Mouse (Mus musculus): Measurements from ENCODE around the gene Psma3.
A peak's percentile ranks its signal among the peaks of the same experiment; 100 is the strongest.

Psma3 gene

GRCm38 (mm10) chr12:70974441-70975266 is at the start of gene Psma3:
TSS of gene Psma3 (plus strand) at chr12:70974621.
- peak; percentile 98 for DNase-seq (ENCODE audit: low spot score)

DNA sequence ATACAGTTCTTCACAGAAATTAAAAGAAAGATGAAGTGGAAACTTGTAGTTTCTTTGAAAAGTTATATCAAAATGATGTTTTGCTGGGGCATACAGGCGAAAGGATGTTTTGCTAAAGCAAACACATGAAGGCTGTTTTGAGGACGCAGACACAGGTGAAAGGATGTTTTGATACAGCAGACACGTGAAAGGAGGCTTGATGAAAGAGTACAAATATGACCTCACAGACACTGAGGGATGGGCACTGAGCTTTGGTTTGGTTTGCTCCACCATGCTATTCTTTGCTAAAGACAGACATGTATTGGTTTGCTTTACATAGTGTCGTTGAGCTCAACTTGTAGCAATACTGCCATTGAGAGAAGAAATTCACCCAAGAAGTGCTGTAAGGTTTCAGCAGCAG is 44.6 kb upstream of the Psma3 start:
- DNase-seq (ENCODE audit: low spot score) = no peak

- no peak for DNase-seq (ENCODE audit: low spot score)
Observed at GRCm38 (mm10) chr12:70937150-70937549, 37.3 kb upstream of the Psma3 start.

DNA sequence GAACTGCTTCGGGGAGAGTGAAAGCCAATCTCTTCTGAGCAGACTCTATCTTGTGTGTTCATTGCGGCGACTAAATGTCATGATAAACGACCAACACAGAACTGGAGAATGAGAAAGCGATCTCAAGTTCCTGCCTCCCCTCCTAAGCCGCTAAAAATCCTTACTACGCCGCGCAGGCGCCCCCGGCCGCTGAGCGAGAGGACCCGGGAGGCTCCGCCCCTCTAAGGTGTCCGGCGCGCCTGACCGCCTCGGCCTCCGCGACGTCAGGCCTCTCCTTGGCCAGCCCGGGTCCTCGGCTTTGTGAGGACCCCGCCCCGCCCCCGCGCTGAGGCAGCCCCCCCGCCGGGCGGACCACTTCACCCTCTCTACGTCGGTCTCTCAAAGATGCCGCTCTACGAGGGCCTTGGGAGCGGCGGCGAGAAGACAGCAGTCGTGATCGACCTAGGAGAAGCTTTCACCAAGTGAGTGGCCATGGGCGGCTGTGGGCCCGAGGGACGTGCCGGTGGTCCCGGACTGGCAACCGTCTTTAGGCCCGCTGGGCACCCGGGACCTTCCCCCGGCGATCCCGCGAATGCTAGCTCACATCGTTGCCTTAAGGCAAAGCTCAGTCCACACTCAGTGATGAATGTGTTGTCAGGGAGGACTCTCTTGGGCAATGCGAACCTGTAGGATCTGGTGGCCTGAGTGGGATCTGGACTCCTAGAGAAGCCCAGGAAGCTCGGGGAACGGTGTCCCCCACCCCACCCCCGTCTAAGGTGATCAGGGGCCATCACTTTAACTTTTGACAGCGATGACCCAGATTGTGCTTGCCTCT is 36.6 kb upstream of the Psma3 start, which contains the start of gene Actr10:
Gene Actr10, plus strand, starts transcription at position 287 of the 814 bp plus-strand sequence.
- peak; percentile 96 for DNase-seq (ENCODE audit: low spot score)

GRCm38 (mm10) chr12:70940806-70941205 is 33.6 kb upstream of the Psma3 start:
- DNase-seq (ENCODE audit: low spot score) = no peak

- no peak for DNase-seq (ENCODE audit: low spot score)
Observed at GRCm38 (mm10) chr12:70944181-70944580, 30.2 kb upstream of the Psma3 start.

GRCm38 (mm10) chr12:70946585-70947256 is 27.7 kb upstream of the Psma3 start:
- no peak for DNase-seq (ENCODE audit: low spot score)

- DNase-seq (ENCODE audit: low spot score) = no peak
Observed at GRCm38 (mm10) chr12:70958640-70959039, 15.8 kb upstream of the Psma3 start.

DNA sequence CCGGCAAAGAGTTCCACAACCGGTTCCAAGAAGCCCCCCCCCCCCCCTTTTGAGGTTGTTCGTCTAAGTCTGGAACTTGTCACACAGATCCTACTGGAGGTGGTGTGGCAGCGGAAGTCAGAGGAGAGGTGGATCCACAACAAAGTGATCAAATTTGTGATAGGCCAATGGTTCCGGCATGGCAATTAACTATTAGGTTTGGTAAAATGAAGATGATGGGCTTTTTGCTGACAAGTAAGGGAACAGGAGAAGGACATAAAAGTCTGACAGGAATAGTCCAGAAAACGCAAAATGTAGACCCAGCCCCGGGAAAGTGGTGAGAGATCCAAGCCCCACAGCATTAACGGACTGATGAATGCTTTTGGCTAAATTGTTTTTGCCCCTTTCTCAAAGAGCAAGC is 6.8 kb upstream of the Psma3 start:
- peak; percentile 39 for DNase-seq (ENCODE audit: low spot score)

GRCm38 (mm10) chr12:70968141-70968790 is 6.2 kb upstream of the Psma3 start:
- DNase-seq (ENCODE audit: low spot score) = peak; percentile 90

DNA sequence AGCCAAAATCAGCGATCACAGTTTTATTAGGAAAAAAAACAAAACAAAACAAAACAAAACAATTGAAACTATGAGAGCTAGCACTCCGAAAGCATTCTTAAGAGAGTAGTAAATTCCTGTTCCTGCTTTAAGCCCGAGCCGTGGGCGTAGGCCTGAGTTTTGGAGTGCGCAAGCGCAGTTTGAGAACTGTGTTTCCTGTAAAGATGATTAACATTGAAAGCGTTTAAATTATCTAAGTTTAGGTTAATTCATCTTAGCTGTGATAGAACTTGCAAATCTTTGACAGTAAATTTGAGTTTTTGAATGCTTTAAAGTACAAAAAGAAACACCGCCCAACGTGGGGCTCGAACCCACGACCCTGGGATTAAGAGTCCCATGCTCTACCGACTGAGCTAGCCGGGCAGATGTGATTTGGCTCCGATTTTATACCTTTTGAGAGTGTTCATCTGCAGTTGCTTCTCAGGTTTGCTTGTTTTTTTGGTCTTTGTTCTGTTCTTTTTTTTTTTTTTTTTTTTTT is 5.6 kb upstream of the Psma3 start:
- peak; percentile 97 for DNase-seq (ENCODE audit: low spot score)

DNA sequence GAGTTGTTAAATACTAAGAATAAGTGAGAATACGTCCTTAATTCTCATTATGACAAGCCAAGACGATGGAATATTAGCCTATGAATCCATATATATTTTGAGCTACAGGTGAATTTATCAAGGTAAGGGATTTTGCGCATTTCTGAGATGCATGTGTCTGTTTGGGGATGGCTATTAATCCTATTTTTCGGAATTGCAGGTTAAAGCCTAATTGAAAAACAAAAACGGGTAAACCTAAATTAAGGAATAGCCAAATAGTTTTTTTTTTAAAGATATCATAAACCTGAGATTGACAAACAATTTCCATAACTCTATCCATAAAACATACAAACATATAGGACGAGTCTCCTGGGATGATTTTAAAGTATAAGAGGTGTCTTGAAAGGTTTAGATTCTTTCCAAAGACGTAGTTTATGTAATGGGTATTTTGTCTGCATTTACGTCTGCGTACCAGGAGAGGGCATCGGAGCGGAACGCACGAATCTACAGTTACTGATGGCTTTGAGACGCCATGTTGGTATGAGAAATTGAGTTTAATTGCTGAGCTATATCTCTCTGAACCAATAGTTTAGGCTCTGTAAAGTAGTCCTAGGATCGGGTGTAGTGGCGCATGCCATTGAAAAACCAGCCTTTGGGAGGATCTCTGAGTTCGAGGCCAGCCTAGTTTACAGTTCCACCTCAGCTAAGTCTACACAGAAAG is 4.8 kb upstream of the Psma3 start:
- peak; percentile 90 for DNase-seq (ENCODE audit: low spot score)

DNA sequence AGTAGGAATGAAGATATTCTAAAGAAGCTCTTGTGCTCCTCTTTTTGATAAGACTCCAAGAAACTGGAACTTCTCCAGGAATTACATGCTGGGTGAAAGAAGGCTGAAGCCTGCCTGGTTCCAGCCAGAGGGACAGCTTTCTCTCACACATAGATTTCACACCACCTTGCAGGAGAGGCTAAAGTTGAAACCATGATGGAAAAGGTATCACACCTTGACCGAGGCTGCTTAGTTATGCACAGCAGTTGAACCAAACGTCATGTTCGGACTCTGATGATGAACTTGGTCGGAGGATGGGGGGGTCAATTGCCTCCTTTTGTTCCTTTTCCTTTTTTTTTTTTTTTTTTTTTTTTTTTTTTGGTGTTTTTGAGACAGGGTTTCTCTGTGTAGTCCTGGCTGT is 590 bp upstream of the Psma3 start:
- peak; percentile 27 for DNase-seq (ENCODE audit: low spot score)

DNA sequence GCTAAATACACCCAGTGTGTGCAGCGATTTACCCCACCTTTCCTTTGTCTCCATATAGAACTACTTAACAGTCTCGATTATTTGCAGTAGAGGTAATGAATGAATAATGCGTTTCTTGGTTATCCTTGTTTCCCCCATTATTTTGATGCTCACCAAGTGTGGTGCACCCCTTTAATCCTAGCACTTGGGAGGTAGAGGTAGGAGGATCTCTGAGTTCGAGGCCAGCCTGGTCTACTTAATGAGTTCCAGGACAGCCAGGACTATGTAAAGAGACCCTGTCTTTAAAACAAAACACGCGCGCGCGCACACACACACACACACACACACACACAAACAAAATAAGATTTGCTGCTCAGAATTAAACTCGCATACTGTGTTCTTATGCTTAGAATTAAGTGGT is 985 bp downstream of the Psma3 start:
- DNase-seq (ENCODE audit: low spot score) = peak; percentile 36

DNA sequence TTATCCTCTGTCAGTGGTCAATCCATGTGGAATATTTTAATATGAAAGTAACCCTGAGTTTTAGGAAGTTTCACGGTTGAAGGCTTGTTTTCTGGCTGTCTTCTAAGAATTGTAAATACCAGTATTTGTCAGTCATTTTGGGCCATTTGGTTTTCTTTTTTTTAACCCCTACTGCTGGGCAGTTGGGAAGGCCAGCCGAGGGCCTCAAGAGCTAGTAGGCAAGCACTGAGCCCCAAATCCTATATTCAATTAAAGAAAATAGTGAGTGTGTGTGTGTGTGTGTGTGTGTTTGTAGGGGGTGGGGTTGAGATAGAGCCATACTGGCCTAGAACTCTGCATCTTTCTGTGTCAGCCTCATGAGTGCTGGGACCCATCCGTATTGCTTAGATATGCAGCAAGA is 1.5 kb downstream of the Psma3 start:
- DNase-seq (ENCODE audit: low spot score) = no peak

GRCm38 (mm10) chr12:70978345-70978744 is 3.9 kb downstream of the Psma3 start:
- no peak for DNase-seq (ENCODE audit: low spot score)

DNA sequence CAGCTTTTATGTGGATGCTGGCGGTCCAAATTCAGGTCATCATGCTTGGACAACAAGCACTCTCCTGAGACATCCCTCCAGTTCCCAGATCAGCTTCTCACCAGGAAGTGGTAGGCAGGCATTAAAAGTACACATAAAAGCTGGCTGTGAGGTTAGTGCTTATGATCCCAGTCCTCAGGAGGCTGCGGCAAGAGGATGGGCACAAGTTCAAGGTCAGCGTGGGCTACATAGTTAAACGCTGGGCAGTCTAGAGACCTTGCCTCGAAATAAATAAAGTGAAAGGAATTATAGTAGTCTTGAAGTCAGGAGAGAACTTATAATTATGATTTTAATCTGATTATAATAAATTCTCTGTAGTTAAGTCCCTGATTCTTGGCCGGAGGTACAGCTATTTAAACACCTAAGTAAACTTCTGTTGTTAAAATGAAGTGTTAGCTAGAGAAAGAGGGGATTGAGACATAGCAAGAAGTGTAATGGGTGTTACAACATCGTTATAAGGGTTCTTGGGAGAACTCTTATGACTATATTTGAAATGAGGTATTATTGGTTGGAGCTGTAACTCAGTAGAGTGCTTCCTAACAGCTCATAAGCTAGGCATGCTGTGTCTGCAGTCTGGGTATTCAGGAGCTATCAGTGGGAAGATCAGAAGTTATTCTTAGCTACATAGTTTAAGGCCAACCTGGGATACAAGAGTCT is 10.6 kb downstream of the Psma3 start:
- no peak for DNase-seq (ENCODE audit: low spot score)

- DNase-seq (ENCODE audit: low spot score) = no peak
Observed at GRCm38 (mm10) chr12:70997225-70997624, 22.8 kb downstream of the Psma3 start.

DNA sequence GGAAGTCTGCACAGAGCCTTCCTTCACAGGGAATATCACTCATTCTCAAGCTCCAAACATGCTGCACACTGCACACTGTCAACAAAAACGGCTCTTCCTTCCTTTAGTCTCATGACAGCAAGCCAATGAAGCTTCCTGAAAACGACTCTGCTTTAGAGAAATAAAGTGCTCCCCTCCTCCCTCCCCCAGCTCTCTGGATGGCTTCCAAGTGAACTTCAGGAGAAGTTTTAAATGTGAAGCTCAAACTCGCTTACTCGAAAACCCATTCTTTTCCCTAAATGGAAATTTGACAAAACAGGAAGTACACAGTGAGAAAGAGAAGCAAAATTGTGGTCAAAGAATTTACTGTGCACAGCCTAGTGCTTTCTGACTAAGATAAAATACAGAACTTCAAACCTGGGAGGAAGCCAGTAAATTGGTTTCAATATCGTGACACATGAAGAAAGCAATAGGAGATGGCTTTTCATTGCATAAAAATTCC is 25.0 kb downstream of the Psma3 start:
- no peak for DNase-seq (ENCODE audit: low spot score)

- DNase-seq (ENCODE audit: low spot score) = no peak
Observed at GRCm38 (mm10) chr12:71000344-71000743, 25.9 kb downstream of the Psma3 start.
